Mouse (Mus musculus) hematopoietic stem cell, adult 5-6 weeks (primary cell): ENCODE measurements around the gene Calm3. TPM values are rescaled to one million over a fixed set of nuclear protein-coding genes. Genes with fewer than 3 reads are reported as not detected.
A peak's percentile ranks its signal among the peaks of the same experiment; 100 is the strongest.
"Not testable (repeated sequence)": the region's sequence is repeated elsewhere in the genome, so short reads cannot be mapped to it uniquely, and the experiment has no call there.

Experiments
- ATAC-seq, 2 experiments: fragments of 125-278 bp in 1 of 2; replicated peaks in 1 of 2; 2 replicates each; pipeline ENCODE4 v1.8.0; 2016 to 2017; ENCODE audit warnings: inconsistent platforms in 2 of 2, mild to moderate bottlenecking in 2 of 2, moderate number of reproducible peaks in 2 of 2, low read depth in 1 of 2, moderate TSS enrichment in 1 of 2; ENCODE audit not compliant: low FRiP score in 2 of 2, poor library complexity in 2 of 2, severe bottlenecking in 2 of 2, insufficient read depth in 1 of 2, low TSS enrichment in 1 of 2
- total RNA-seq: library from RNA; stranded (forward); fragments of 172-1452, 232-1000 nt; gene quantifications from 2 replicates; pipeline ENCODE4 v1.2.3, GENCODE M21; 2017

Gene Calm3
- total RNA-seq, result 391 and 520 TPM in 2 replicates

DNA sequence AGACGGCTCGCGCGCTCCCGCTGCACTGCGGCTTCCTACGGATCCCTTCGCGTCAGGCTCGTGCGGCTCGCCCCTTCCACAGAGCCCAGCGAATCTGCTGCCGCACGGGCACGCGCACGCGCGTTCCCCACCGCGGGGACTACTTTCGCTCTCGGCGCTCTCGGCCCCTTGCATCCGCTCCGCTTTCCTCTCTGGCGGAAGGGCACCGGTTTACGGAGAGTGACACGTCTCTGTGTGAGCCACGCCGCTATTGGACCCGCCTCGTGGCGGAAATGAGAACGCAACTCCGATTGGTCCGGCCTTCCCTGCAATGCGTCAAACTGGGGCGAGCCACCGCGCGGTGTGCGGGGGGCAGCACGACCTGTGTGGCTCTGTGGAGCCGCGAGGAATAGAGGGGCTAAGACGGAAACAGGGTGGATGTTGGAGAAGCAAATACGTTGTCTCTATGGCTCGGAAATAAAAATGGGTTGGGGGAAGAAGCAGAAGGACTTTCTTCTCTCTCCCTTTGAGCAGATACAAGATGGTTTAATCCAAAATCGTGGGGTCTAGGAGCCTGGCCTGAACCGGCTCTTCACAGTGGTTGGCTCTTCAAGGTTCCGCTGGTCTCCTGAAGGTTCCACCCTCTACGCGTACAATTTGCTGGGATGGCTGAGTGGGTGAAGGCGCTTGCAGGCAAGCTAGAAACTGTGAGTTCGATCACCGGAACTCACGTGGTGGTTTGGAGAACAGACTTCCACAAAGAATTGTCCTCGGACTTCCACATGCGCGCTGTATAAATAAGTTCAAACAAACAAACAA is at the start of gene Calm3:
Calm3 (minus strand) TSS at position 78 of the 798 bp plus-strand sequence.
- peak; percentile 86 to 92 for ATAC-seq

DNA sequence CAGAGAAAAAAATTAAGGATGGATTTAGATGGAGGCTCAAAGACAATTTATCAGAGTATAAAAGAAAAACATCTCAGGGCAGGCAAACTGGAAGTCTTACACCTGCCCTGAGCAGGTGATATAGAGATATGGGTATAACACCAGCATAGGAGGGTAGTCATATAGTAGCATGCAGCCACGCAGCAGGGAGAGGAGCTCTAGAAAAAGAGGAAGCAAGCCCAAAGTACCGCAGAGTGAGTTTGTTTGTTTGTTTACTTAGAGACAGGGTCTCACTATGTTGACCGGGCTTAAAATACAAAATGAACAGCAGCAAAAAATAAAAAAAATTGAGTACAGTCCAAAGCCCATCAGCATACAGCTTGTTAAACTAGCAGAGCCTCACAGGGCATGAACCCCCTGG is 47.2 kb upstream of the Calm3 start:
- ATAC-seq, result peak; percentile 66 to 70; a peak in 3 of 4 replicates

DNA sequence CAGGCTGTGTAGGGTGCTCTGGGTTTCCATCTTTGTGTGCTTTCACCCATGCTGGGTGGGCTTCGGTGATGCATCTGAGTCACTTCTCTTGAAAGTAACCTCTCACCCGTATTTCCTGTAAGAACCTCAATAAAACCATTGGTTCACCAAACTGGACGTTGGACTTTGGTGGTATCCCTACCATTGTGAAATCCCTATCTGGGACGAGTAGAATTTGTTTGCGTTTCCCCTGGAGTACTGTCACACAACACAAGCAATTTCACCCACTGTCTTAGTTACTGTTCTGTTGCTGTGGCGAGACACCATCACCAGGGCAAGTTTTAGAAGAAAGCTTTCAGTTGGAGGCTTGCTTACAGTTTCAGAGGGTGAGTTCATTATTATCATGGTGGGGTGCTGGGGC is 44.5 kb upstream of the Calm3 start:
- no peak for ATAC-seq

DNA sequence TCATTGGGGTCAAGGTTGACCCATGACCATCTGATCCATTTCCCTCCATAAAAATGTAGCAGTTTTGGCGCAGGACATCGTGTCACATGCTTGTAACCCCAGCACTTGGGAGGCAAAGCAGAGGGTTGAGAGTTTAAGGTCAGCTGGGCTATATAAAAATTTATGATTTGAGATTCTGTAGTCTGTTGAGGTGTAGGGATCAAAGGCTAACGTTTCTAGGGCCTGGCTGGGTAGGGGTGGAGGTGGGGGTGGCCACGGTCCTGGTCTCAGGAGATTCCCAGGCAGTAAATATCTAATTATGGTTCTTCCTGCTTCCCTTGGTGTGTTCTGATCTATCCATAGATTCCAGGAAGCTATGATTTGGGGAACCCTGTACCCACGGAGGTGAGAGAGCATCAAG is 37.8 kb upstream of the Calm3 start:
- no peak for ATAC-seq

DNA sequence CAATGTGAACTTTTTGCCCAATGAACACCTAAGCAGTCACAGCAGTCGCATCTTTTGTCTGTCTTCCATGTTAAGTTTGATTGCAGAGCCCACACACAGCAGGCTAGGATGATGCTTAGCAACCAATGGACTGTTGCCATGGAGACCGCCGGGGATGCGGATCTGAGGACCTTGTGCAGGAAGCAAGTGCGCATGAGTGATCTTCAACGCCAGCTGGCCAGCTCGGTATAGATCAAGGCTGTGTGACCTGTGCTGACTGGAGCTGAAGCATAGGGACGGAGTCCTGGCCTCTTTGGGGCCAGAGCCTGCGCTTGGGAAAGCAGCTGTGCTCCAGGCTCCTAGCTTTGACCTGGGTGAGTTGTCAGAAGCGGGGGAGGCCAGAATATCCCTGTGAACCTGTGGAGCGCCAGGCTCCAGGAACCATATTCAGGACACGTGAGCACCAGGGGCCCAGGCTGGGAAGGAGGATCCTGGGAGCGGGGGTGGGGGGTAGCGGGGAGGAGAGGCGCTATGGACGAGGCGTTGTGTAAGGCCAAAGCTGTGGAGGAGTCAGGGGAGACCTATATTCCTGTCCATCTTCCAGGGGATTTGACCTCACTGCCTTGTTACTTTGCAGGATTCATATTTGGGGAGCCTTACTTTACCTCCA is 35.7 kb upstream of the Calm3 start, which contains the start of gene Pnmal1:
Pnmal1 (plus strand) TSS at position 141 of the 649 bp plus-strand sequence.
- ATAC-seq, result no peak

DNA sequence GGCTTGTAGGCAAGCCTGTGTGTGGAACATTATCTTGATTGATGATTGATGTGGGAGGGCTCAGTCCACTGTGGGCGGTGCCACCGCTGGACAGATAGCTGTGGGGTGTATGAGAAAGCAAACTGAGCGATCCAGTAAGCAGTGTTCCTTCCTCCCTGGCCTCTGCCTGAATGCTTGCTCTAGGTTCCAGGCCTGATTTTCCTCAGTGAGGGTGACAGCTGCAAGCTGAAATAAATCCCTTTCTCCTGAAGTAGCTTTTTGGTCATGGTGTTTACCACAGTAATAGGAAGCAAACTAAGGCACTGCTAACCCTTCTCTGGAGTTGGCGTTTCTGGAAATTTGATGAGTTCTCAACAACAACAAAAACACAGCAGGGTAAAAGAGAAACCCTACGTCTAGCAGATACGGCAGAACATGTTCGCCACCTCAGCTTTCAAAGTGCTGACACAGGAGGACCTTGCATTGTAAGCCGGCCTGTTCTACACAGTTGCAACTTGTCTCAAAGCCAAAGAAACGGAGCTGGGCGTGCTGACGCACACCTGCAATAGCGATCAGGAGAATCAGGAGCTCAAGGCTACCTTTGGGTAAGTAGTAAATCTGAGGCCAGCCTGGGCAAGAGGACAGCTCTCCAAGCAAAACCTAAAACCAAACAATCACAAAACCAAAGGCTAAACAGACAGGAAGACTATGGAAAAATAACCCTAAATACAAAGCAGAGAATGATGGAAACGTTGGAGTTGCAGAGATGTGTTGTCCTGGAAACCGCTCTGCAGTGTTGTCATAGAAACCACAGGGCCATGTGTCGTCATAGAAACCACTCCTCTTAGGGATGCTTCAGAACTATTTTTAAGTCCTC is 32.7 kb upstream of the Calm3 start:
- no peak for ATAC-seq

DNA sequence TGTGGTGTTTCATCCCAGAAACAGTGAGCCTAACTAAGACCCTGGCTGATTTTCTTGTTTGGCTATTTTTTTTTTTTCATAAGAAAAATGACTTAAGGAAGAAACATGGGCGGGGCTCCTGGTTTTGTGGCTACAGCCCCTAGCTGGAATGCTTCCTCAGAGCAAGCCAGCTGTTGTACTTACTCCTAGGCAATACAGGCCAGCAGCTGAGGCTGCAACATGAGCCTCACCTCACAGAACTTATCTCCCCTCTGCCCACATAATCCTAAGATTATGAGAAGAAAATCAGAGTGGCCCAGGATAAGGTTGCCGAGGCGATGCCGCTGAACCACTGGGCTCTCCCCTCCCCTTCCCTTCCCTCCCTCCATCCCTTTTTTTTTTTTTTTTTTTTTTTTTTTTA is 31.8 kb upstream of the Calm3 start:
- ATAC-seq, result no peak

DNA sequence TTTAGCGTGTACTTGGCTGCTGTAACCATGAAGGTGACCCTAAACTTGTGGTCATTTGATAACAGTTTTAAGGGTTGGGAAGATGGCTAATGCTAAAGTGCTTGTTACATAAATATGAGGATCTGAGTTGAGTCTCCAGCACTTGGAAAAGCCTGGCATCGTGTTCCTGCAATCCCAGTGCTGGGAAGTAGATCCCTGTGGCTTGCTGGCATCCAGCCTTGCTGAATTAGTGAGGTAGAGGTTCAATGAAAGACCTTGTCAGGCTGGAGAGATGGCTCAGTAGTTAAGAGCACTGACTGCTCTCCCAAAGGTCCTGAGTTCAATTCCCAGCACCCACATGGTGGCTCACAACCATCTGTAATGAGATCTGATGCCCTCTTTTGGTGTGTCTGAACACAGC is 29.9 kb upstream of the Calm3 start:
- ATAC-seq, result not testable (repeated sequence)

DNA sequence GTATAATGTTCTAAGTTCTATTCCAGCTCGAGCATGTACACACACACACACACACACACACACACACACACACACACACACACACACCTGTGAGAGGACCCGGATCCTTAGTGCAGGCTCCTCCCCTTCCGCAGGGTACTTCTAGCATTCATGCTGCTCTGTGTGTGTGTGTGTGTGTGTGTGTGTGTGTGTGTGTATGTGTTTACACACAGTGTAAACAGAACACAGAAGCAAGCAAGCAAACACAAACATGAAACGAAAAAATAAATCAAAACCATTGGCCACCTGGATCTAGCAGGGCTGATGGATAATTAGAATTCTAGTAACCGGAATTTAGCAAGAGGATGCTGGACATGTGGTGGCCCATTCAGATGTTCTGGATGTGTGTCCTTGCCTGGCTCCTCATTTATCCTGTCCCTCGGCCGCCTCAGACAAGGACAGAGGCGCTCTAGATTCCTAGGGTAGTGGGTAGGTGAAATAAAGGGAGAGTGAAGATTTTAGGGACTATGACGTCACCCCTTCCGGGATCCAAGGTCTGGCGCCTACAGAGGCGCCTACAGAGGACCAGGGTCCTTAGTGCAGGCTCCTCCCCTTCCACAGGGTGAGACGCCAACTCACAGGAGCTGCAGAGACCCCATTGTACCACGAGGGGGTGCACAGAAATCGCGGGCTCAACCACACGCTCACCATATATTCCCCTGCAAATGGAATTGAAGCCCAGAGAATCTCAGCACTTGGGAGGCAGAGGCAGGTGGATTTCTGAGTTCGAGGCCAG is 27.1 kb upstream of the Calm3 start:
- peak; percentile 86 to 93 for ATAC-seq

DNA sequence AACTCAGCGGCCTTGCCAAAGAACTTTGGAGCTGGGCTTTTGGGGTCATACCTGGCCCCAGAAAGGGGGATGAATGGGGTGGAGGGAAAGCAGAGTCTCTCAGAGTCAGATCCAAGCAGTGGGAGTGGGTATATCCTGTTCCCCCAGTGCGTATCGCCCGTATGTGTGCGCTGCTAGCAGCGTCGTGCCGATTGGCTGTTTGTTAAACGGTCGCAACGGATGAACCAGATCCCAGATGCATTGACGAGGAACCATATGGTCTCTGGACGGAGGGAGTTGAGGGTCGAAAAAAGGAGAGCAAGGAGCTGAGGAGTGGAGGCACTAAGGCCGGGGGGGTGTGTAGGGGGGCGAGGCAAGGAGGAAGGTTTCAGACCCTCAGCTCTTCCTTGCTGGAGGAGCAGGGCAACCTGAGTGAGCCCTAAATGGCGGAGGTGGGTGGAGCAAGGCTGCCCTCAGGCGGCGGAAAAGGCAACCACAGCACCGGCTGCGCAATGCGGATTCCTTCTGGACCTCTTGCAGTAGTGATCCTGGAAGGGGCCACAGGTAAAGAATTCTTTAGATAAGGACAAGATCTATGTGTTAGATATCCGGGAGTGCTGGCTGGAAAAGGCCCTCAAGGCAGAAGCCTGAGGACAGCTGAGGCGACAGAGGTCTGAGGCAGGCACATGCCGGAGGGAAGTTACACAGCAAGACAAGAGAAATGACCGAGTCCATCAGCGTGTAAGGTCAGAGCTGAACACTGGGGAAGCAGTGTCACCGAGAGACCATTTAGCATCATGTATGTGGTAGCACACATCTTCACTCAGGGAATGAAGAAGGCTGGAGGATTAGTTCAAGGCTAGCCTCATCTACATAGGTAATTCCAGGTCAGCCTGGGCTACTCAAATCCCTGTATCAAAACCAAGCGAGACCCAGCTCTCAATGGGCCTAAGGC is 26.3 kb upstream of the Calm3 start:
- peak; percentile 71 to 75 for ATAC-seq

DNA sequence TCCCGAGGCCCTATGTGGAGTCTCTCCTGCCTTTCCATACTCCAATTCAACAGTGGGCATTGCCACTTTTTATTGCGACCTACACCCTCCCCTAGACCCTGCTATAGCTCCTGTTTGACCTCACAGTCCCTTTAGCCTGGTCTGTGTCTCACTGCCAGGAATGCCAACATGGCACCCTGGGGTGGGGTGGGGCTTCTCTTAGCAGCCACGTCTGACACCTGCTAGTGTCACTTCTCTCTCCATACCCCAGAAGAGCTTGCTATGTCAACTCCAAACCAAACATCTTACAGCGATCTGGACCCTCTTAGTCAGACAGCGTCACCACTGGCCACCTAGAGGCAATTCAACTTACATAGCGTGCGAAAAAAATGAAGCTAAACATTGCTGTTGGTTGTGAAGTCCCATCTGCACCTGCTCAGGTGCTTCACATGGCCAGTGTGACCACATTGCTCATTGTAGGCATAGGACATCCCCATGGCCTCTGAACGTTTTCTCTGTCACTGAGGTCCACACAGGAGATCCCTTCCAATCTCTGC is 25.1 kb upstream of the Calm3 start:
- no peak for ATAC-seq

DNA sequence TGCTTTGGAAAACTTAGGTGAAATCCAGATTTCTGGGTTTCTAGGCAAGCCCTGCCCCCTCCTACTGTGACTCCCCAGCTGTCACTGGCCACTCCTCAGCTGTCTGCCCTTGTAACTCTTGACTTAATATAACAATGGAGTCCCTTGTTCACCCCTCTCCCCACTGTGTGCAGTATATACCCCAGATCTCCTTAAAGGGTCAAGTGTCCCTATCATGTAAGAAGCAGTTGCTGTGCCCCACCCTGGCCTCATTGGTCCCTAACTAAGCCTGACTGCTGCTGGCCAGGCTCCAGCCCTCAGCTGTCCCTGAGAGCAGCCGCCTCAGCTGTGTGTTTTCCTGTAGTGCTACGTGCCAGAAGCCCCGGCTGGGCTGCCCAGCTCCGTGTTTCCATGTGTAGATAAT is 24.0 kb upstream of the Calm3 start:
- no peak for ATAC-seq

DNA sequence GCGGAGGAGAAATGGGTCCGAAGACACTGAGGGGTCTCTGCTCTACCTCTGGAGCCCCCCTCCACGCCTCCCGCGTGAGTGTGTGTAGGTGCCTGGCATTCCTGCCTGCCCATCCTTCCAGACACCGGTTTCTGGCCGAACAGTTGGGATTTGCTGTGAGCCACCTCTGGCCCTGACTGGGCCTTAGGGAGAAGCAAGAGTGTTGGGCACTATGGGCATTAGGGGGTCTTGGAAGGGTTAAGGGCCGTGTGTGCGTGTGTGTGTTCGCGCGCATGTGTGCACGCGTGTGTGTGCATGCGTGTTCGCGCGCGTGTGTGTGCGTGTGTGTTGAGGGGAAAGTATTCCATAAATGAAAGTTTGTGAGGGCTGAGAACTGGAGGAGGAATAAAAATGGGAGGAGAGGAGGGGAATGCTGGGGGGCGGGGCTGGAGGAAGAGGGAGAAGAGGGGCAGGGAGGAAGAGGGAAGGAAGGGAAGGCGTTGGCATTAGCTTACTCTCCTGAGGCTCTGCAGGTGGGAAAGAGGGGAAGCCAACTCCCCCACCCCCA is 23.5 kb upstream of the Calm3 start:
- ATAC-seq, result no peak

DNA sequence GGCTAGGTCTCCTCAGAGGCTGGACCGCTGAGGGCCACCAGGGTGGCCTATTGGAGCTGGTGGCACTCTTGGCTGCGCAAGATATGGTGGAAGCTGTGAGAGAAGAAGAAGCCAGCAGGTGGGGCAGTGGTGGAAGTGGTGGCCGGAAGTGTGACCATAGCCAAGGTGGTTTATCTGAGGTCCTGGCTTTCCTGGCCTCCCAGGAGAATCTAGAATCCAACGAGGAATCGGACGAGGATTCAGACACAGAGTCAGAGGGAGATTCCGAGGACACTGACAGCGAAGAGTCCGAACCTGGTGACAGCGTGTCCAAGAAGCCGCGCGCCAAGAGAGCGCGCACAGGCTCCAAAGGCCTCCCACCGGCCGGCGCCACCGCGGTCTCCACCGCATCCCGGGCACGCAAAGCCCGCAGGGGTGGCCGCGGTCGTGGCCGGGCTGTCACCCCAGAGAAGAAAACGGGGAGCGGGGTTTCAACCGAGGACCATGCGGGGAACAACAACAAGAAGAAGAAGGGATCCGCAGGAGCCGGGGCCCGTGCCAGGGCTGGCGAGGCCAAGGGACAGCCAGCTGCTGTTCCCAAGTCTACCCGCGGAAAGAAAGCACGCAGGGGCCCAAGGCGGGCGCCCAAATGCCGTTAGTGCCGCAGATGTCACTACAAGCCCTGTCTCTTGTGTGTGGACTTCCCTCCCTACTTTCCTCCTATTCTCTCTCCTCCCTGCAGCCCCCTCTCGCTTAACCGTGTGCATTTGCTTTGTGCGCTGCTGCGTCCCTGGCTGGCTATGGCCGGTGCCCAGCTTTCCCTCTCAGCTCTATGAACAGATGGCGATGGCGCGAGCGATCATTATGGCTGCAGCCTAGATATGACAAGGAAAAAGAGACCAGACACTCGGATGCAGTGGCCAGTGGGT is 22.8 kb upstream of the Calm3 start:
- ATAC-seq, result no peak

DNA sequence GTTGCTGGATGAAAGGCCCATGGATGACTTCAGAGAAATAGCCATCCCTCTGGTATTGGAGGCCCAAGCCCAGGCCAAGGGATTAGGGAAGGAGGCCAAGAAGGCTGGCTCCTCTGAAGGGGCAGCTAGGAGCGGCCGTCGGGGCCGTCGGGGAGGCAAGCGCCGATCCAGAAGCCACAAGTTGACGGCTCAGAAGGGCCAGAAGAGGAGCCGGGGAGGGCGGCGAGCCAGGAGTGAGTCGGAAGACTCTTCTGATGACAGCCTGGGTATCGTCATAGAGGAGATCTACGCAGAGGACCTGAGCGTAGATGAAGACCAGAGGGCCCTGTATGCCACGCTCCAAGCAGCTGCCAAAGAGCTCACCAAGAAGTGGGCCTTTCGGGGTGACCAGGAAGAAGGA is 21.5 kb upstream of the Calm3 start:
- ATAC-seq, result no peak
